Mouse (Mus musculus): ENCODE results near the gene C530008M17Rik.

C530008M17Rik gene

DNA sequence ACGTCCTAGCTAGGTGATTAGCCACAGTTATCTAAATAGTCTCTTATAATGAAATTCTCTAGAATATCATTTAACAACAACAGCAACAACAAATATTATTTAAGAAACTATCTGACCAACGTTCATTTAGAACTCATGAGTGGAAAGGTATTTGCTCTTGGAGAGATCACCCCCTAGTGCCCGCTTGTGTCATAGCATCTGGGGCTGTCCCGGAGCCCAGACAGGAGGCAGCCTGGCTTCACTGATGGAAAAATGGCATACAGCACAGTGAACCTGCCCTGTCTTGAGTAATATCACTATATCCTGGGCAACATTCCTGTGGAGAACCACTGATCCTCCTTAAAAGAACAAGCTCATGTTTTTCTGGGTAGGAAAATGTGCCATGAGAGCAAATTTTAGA, 187.1 kb downstream of the C530008M17Rik start:
- peak; percentile 67 for DNase-seq

DNA sequence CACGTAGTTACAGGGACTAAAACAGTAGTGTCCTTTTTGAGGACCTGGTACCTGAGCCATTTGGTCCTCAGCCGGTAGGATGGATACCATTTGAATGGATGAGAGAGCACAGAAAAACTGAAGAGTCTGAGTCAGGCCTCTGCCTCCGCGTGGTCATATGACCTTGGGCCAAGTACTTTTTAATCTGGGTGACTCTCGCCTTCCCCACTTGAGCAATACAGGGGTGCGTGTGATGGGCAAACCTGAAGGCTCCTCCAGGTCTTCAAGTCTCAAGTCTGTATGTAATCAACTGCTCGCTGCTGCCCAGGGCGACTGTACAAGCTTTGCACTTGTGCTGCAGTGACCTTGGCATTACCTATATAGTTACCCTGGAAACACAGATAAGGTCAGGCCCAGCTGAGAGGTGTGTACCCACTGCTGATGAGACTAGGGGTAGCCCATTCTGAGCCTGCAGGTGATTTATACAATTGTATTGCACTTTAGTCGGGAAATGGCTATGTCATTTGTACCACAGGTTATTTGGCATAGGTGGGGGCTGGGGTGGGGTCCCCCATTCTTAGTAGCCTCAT, 187.6 kb downstream of the C530008M17Rik start:
- no peak for DNase-seq

DNA sequence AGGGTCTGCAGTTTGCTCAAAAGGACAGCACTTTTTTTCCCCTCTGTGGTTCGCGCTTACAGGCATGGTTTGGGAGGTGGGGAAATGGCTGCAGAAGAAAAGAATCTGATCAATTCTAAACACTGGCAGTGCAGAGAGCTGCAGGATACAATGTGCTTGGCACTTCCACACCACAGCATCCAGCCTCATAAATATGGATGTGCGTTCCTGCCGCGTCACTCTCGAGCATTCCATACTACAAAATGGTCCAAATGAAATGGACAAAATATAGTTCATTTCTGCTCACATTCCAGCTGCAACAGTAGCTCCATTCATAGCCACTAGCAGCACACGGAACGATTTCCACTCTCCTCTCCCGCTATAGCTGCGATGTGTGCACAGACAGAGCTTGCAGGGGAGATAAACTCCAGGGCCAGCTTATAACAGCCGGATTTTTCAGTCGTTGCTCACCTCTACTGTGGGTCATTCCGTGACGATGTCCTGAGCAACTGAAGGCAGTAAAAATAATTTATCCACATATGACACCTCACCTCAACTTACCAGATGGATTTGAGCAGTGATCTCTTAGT, 188.4 kb downstream of the C530008M17Rik start:
- DNase-seq, result no peak

DNA sequence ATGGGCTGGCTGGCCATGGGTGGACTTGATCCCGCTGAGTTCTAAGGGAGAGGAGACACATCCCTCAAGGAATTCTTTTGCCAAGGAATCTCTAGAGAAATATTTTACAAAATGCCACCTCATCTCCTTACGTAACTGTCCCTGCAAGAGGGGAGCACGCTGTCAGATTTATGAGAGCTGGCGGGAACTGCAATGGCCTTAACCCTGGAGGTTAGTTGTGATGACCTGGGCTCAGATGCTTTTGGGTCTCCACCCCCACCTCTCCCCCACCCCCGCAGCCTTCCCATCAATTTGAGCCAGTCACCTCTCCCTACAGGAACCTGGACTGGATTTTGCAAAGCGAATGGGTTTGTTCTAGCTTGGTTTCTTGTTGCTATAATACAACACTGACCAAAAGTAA, 190.8 kb downstream of the C530008M17Rik start:
- DNase-seq, result no peak

DNA sequence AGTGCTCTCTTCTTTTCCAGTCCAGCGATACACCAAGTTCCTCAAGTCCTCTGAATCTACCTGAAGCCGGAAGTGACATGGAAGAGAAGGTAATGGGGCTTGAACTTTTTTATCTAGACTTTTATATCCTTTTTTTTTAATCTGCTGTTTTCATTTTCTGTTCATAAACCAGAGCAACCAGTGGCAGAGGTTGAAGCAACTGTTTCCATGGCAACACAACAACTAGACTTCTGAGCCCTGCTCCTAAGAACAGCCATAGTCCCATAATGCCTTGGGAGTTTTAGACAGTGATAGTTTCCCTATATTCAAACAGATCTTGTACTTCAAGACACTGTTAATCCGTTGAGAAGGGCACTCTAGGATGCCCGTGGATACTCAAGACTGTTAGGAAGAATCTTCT, 195.0 kb downstream of the C530008M17Rik start:
- DNase-seq, result no peak

DNA sequence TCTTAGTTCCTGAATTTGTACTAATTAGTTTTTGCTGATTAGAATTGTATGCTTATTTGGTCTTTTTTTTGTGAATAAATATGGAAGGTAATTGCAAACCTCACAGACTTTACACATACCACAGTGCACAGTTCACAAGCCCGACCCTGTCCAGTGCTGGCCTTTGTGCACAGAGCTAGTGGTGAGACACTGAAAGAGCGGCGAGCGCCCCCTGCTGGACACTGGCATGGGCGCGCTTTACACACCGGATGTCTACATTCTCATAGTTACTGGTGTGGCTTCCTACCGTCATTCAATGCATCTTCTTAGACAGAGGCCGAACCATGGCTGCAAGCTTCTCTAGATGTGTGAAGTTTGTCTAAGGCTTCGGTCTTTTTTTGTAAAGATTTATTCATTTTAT, 197.2 kb downstream of the C530008M17Rik start:
- peak; percentile 80 for DNase-seq

DNA sequence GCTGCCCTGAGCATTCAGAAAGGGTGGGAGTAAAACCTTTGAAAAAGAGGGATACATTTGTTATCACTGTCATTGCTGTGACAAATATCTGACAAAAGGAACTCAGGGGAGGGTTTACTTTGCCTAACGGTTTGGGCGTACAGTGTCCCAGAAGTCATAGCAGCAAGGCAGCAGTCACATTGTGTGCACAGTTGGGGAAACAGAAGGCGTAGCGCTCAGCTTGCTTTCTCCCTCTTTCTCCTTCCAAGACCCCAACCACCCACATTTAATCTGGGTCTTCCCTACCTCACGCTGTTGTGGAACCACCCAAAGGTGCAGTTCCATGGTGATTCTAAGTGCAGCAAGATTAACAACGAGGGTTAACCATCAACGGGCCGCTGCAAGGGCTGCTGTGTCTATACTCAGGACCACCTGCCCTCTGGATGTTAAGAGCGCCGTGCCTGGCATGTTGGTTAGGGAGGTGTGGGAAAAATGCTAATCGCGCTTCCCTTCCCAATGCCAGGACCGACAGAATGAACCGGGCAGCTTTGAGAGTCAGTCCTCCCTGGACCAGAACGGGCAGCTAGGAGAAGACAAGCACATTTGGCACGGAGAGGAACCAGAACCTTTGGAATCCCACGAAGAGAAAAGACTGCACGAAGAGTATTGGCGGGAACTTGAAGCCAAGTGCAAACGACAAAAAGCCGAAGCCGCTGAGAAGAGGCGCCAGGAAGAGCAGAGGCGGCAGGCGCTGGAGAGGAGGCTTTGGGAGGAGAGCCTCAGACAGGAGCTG, 199.7 kb downstream of the C530008M17Rik start:
- DNase-seq, result no peak

DNA sequence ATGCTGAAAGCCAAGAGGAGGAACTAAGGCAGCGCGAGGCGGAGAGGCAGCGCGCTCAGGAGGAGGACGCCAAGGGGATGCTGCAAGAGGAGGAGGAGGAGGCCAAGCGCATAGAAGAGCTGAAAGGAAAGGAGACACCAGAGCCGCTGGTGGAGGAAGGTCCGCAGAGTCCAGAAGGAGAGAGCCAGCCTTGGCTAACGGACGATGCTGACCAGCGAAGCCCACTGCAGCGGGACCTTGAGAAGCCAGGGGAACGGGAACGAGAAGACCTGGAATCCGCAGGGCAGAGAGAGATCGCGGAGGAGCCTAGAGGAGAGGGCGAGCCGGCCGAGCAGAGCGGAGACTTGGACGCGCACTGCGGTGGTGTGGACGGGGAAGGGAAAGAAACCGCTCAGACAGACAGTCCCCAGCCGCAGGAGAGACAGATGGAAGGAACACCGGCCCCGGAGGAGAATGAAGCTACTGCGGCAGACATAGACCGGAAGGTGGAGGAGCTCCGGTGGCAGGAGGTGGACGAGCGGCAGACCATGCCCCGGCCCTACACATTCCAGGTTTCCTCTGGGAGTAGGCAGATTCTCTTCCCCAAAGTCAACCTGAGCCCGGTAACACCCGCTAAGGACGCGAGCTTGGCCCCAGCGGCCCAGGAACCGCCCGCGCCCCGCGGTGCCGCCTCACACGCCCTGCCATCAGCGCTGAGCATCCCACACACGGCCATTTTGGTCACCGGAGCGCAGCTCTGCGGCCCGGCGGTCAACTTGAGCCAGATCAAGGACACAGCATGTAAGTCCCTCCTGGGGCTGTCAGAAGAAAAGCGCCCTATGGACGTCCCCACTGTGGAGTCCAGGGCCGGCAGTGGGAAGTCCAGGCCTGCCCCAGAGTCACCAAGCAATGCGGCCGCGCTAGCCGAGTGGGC, 201.0 kb downstream of the C530008M17Rik start:
- no peak for DNase-seq

DNA sequence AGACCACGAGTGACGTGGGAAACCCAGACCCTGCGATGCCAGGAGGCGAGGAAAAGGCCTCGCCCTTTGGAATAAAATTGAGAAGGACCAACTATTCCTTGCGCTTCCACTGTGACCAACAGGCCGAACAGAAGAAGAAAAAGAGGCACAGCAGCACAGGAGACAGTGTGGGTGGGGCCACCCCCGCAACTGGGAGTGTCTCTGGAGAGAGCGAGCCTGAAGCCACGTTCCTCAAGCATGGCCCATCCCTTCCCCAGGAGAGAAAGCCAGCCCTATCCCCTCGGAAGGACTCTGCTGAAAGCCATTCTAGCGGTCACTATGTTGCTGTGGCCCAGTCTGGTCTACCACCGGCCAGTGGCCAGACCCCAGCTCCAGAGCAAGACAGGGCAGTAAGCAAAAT, 202.1 kb downstream of the C530008M17Rik start:
- no peak for DNase-seq

DNA sequence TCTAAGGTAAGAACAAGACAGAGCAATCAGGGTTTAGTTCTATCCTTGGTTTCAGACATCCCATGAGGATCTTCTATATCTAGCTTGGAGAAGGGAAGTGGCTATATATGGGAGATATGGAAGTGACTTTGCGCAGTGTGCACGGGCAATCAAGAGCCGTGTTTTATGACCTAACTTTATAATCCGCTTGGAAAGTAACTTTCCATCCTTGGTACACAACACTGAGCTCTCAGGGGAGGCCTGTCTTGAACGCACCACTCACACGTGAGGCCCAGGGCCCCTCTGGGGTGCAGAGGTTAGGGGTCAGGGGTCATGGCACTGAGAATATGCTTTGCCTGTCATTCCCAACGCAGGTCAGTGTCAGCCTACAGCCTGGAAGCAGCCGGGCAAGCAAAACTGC, 210.5 kb downstream of the C530008M17Rik start:
- DNase-seq, result no peak

DNA sequence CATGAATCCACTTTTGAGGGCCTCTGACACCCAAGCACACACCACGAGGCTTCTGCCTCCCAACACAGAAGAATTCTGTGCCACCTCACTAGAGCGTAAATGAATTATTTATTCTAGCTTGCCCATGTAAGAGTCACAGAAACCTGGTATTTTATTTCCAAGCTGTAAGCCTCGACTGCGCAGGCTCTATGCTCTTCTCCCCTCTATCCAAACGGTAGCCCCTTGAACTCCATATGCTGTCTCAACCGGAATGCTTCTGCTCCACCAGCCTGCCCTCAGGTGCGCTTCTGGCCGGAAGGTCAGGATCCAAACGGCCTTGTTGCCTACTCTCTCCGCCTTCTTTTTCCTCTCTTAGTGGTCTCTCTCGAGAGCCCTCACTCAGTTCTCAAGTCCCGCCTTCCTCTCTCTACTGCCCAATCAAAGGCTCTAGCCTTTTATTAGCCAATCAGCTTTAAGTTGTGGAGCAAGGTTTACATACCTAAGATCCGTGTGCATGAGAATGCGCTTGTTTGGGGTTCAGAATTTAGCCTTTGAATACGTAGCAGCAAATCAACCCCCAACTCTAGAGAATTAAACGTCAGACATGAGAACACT, 212.5 kb downstream of the C530008M17Rik start:
- no peak for DNase-seq

DNA sequence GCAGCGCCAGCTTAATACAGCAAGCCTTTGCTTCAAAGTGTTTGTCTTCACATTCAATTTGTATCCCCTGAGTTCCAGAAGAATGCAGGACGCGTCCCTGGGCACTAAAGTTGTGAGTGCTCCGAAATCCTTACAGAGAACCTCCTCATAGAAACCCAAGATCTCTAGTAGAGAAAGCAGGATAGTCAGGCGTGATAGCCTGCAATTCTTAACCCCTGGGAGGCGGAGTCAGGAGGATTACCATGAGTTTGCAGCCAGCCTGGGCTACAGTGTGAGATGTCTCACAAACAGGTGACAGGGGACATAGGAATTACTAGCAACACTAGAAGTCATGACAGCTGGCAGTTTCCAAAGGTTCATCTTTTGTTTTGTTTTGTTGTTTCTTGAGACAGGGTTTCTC, 213.2 kb downstream of the C530008M17Rik start:
- no peak for DNase-seq

DNA sequence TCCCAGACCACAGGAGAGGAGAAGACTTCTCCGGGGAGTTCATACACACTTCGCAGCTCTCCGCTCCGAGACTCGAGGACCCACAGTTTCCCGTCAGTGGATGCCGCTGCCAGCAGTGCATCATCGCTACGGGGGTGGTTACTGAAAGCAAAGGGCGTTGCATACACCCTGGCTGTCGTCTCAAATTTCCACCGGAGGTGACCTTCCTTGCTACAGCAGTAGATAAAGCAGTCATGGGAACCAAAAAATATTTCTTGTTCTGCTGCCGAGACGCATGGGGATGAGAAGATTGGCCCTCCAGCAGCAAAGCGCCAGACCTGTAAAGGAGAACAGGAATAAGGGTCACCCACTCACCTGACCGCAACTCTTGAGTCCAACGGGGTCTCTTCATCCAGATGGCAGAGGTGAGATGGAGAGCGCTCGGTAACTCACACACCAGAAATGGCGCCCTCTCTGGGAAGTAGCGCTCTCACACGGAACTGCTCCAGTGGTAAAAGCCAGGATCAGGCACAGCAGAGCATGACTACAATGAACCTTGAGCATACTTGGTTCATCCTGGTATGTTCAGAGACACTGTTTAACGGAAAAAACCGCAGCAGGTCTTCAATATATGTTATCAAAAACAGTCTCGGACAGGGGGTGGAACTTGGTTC, 219.9 kb downstream of the C530008M17Rik start:
- DNase-seq, result no peak

DNA sequence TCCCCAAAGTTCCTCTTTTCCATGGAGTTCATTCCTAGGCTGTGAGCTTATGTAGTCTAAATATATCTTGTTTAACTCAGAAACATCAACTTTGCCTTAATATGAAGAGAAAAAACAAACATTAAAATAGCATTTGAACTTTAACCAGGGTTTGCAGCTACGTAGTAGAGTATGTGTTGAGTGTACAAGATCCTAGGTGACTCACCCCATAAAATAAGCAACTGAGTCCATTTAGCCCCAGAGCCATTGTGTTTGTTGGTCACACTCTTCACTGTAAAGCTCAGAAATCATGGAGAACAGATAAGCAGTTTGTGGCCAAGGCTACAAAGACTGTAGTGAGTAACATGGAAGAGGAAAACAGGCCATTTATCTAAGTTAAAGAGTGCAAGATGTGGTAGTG, 227.8 kb downstream of the C530008M17Rik start:
- DNase-seq, result no peak

DNA sequence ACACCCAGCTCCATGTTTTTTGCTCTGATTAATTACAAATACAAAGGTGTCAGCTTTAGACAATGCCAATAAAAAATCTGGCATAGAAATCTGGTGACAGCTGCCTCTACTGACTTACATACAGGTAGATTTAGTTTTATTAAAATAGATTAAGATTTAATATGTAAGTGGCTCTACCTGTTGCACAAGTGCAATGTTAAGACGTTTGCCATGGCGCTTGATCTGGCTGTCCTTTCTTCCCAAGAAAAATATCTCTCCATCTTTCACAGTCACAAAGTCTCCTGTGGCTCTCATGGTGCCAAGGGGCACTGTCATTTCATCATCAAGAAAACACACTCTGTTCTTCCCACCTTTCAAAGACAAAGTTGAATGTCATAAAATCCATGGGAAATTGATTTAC, 230.7 kb downstream of the C530008M17Rik start:
- no peak for DNase-seq

DNA sequence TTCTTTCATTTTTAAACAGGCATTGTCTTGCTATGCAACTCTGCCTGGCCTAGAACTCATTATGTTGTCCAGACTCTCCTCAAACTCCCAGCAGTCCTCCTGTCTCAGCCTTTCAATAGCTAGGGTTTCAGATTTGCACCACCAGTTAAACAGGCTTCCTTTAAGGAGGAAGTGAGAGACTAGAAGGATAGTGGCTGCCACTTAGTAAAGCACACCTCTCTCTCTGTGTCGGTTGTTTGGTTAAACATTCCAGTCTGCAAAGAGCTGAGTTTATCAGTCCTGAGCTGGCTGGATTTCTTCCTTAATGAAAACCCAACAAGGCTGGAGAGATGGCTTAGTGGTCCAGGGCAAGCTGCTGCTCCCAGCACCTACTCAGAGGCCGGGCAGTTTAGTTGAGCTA, 236.3 kb downstream of the C530008M17Rik start:
- no peak for DNase-seq

DNA sequence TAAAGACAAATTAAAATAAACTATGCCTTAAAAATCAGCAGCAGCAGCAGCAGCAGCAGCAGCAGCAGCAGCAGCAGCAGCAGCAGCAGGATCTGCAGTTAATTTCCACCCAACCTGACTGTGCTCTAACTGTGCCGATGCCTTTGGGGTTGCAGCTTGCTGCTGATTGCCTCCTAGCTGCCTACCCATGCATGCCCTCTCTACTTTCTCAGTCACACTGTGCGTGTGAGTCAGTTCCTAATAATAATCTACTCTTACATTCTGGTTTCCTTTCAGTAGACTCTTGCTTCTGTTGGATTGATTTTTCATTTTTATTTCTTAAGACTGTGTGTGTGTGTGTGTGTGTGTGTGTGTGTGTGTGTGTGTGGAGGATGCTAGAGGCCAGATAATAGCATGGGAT, 236.8 kb downstream of the C530008M17Rik start:
- DNase-seq, result no peak

DNA sequence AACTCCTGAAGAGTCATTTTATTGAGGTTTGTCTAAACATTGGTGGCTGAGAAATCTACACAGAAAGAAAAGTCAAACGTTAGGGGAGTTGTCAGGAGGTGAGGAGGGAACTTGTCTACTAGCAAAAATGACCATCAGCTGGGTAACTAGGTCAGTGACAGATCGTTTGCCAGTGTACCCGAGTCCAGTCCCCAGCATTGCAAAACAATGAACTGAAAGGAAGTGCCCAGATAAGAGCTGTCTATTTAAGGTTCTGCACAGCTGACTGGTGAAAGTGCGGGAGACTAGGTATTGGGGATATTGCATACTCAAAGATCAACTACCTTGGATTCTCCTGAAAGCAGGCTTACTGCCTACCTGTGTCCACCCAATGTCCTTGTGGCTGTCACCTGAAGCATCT, 245.8 kb downstream of the C530008M17Rik start:
- no peak for DNase-seq

DNA sequence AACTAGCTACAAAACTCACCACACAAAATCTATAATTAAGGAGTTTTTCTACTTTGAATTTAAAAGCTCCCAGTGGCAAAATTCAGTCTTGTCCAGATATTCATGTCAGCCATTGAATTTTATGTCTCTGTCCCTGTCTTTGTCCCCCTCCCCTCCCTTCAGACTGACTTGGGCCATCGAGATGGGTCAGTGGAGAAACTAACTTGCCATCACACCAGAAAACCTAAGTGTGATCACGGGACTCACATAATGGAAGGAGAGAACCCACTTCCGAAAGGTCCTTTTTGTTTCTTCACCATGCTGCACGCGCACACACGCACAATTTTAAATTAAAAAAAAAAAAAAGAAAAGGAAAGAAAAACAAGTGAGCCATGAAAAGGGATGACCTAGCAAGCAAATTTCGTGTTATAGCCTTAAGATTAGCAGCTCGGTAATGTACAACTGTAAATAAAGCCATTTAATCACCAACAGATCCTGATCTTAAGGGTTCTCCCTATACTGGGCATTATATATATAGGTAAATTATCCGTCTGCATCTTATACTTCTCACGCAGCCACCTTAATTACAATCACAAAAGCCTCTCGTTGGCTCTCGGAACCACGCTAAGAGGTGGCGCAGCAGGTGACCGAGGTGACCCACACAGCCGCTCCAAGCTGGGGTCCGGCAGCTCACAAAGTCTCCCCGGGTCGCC, 248.5 kb downstream of the C530008M17Rik start:
- DNase-seq, result no peak

DNA sequence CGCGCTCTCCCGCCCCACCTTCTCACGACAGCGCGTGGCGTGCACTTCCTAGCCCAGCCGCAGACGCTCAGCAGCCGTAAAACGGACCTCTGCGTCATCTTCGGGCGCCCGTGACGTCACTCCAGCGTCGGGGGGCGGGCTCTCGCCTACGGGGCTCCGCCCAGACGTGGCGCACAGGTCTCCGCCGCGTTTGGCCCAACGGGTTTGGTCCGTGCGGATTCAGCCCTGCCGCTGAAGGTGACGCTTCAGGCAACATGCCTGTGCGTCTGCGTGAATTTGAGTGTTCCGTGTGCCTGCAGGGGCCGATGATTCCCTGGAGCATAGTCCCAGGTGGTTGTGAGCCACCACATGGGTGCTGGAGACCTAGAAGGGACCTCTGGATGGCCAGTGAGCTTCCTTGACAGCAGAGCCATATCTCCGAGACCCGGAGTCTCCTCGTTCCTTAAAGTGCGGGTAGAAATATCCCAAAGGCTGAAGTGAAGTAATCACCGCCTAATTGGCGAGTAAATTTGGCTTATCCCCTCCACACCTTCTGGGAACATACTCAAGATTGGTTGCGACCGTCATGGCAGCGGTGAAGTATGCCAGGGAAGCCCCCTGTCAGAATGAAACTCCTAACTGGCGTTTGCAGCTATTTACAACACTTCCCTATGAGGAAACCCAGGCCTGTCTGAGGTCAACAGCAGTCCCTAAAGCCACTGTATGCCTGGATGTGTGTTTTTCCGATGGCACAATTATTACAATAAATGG, 249.3 kb downstream of the C530008M17Rik start, which contains the start of gene Aasdh:
TSS of gene Aasdh (minus strand) at position 110 of the 750 bp plus-strand sequence.
- DNase-seq, result peak; percentile 98

DNA sequence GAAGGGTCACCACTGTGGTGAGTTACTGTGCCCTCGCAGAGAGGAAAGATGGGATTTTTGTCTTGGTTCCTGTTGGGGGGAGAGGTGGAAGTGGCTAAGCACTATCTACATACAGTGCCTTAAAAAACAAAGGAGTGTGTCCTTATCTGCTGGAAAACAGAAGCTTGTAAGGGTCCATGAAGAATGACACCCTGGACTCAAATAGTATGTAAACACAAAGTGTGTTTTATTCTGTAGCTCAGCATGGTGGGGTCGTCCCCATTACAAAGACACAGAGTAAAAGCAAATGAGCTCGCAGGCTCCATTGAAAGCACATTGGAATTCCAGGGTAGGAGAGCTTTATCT, 249.8 kb downstream of the C530008M17Rik start:
- DNase-seq, result no peak
